Mouse (Mus musculus) cortical plate, adult 2 months (tissue): ENCODE measurements at regions not wholly inside any gene's neighbourhood (a gene's known extent, or its start where the extent isn't known, plus 50 kb on each side); places are given as distances from the start of the nearest gene placed in this dataset.

Source experiments
- CTCF ChIP-seq: fragments of 200-500 bp; IDR thresholded peaks from 2 replicates; pipeline ENCODE4 v1.5.1; 2011; ENCODE audit warnings: mild to moderate bottlenecking, control low read depth, low read length; ENCODE audit not compliant: insufficient read depth; ENCODE audit errors: extremely low read depth
- POLR2A ChIP-seq: fragments of 200-500 bp; IDR thresholded peaks from 2 replicates; pipeline ENCODE4 v1.6.1; 2011; ENCODE audit warnings: mild to moderate bottlenecking, low read length, control low read depth; ENCODE audit not compliant: insufficient read depth; ENCODE audit errors: extremely low read depth

- TF ChIP-seq POLR2A (no peak), CTCF (no peak)
Measured at GRCm38 (mm10) chr16:87262497-87262896, 91.5 kb upstream of the N6amt1 start.
